Mouse (Mus musculus): ENCODE data around the gene Slc38a3.

GRCm38 (mm10) chr9:107612945-107613569 lies 56.3 kb downstream of the Slc38a3 start:
- TF ChIP-seq POLR2A (IDR thresholded peaks at IDR 0.05; ENCODE audit: borderline replicate concordance, insufficient read depth, low read length), result no peak
- TF ChIP-seq CTCF (IDR thresholded peaks at IDR 0.05; ENCODE audit: borderline replicate concordance, insufficient read depth, low read depth, low read length), result no peak

All from cerebellum, adult 2 months (tissue).